Mouse (Mus musculus) heart, postnatal 0 days (tissue): ENCODE data around the gene Igfbp3.

Experiments used
- CTCF ChIP-seq: IDR thresholded peaks from 2 replicates; pipeline ENCODE4 v1.5.1; 2016; ENCODE audit warnings: antibody characterized with exemption, control low read depth, low read depth
- EP300 ChIP-seq: IDR thresholded peaks from 2 replicates; pipeline ENCODE4 v1.6.1; 2016; ENCODE audit warnings: antibody characterized with exemption, low read depth

DNA sequence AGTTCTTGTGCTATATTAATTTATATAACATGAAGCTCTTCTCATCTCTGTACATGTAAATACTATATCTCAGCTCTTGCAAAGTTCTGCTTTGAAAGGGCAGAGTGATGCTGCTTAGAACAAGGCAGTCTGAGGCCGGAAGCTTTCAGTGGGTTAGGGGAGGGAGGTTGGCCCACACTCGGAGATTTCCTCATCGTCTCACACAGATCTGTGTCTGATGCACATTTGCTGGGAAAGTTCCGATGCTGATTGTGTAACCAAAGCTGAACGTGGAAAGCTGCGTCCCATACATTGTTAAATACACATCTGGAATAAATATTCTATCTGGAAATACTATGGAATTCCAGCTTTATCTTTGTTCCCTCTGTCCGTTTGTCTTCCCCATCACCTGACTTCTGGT, 11.5 kb downstream of the Igfbp3 start:
- TF ChIP-seq CTCF, result no peak
- TF ChIP-seq EP300, result no peak
